Mouse (Mus musculus): Measurements from ENCODE around the gene Dusp22. TPM values are rescaled to one million over a fixed set of nuclear protein-coding genes. Genes with fewer than 3 reads are reported as not detected.

Dusp22 gene
- total RNA-seq, 2 experiments from 2014 or later: 34.9 to 37.6 TPM

Other genes with a start within 250 kb of the Dusp22 start
- 100 to 1,000 TPM; 452 to 559 TPM for gene Uqcrfs1, start 114.6 kb upstream of the Dusp22 start, total RNA-seq (2021)
- gene Irf4, start 89.2 kb downstream of the Dusp22 start, total RNA-seq (2021): 1 to 10 TPM in 1 of 2 experiments, under 1 TPM in 1; 0.78 to 1.2 TPM

Measured in gastrocnemius, postnatal 14 days (tissue).